Mouse (Mus musculus) heart, adult 18-20 months (tissue): Measurements from ENCODE around the gene Timp3. TPM values are rescaled to one million over a fixed set of nuclear protein-coding genes. Genes with fewer than 3 reads are reported as not detected.
A peak's percentile ranks its signal among the peaks of the same experiment; 100 is the strongest.

ENCODE experiments used
- DNase-seq, 2 experiments: peaks; one replicate each; pipeline ENCODE4 v3.0.0; 2021 to 2022; ENCODE audit warnings: mixed read lengths in 1 of 2
- total RNA-seq, 2 experiments: library from RNA; stranded (reverse); gene quantifications; 2 replicates each; pipeline ENCODE4 v1.2.3; 2021

Gene Timp3
- total RNA-seq, 2 experiments from 2014 or later = 161 to 188 TPM

DNA sequence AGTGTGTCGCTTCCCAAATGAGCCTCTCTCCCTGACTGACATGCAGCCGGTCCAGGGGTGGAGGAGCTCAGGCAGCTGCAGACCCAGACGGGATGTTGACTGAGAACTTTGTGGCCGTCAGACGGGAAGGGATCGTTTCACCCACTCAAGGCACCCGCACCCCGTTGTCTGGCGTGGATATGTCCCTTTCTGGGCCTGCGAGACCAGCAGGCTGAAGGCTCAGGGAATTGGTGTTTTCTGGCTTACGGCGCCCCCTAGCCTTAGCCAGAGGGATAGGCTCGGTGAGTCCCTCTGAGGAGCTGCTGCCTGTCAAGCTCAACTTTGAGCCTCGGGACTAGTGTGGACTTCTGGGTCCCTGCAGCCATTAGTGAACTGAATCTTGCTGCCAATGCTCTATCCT, 4.1 kb upstream of the Timp3 start:
- peak; percentile 87 to 89 for DNase-seq

DNA sequence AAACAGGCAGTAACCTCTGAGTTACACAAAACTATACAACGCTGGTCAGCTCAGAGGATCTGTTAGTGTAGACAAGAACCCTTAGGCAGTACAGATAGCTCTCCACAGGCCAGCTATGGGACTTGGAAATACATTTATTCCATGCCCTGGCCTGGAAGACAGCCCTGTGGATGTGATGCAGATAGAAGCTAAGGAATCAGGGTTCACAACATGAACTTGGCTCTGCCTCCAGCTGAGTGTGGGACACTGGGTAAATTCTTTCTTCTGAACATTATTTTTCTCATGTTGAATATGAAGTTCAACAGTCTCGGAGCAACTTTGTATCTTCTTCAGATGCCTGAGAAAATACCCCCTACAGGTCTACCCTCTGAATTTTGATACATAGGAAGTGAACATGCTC, 2.9 kb upstream of the Timp3 start:
- no peak for DNase-seq

- no peak for DNase-seq
Measured at GRCm38 (mm10) chr10:86298326-86298725, 1.8 kb upstream of the Timp3 start.

DNA sequence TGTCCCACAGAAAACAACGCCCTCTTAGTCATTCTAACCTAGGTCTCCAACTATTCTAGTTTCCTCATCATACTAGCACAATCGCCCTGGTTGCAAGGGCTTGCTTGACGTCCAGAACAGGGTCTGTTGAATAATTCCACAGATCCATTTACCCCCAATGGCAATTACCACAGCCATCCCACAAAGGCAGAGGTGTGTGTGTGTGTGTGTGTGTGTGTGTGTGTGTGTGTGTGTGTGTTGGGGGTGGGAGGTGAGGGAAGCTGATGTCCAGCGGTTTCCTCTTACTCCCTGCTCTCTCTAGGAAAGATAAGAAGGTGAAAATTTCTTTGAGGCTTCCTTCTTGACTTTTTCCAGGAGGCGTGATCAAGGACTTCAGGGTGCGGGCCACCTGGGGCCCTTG, 377 bp upstream of the Timp3 start:
- DNase-seq = peak in 1 of 2 experiments; percentile 29

- DNase-seq = no peak
Measured at GRCm38 (mm10) chr10:86301117-86301490, 932 bp downstream of the Timp3 start.

DNA sequence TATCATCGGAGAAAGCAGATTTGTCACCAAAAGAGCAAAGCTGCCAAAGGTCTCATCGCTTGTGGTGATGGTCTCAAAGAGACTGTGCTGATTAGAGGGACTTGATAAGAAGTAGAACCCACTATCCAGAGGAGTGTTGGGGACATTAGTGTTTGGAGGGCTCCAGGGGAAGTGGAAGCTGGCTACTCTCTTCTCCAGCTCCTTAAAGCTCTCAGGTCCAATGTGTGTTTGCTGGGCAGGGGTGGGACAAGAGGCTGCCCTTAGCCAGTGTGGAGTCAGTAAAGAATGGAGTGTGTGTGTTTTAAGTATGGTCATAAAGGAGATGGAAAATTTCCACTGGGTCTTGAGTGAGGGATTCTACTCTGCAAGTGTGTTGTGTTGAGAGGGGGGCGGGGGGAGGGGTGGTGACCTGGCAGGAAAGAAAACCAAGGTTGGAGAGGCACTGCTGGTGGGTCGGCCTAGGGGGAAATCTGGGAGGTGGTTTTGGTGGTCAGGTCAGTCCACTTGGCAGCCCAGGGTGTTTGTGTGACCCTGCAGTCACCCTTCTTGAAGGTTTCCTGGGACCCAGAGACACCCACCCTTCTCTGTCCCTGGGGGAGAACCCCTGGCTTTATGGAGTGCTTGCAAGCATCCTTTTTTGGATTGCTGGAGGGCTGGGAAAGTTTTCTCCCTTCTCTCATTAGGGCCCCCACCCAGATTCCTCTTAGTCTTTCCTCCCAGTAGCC, 1.6 kb downstream of the Timp3 start:
- DNase-seq = peak; percentile 58 to 74

- DNase-seq = no peak
Measured at GRCm38 (mm10) chr10:86302318-86302648, 2.1 kb downstream of the Timp3 start.

DNA sequence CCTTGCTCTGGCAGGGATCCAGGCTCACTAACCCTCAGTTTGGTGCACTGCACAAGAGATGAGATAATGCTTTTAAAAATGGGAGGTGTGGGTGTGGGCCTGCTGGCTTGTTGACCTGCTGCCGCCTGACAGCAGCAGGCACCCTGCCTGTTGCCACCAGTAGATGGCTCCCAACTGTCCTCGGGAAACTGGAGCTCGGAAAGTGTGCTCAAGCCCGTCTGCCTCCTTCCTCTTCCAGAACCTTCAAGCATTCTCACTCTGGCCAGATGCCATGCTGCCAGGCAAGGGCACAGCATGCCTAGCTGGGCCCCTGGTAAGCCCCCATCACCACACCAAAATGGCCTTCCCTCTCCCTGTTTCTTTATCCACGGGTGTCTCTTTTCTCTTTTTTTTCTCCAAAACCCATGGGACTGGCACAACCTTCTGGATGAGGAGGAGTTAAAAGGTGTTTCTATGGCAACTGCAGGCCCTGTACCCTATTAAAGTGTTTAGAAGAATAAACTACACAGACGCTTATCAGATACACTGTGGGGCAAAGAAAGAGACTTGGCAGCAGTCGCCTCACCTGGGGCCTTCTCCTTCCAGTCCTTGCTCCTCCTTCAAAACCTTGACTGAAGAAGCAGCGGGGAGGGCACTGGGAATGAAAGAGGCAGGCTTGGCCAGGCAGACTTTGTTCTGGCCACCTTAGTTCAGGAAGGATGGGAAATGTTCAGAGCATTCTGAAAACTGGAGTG, 2.8 kb downstream of the Timp3 start:
- peak; percentile 86 to 92 for DNase-seq

- DNase-seq = peak; percentile 55 to 56
Measured at GRCm38 (mm10) chr10:86303495-86303876, 3.3 kb downstream of the Timp3 start.

GRCm38 (mm10) chr10:86304583-86304982, 4.4 kb downstream of the Timp3 start:
- peak in 1 of 2 experiments; percentile 32 for DNase-seq

DNA sequence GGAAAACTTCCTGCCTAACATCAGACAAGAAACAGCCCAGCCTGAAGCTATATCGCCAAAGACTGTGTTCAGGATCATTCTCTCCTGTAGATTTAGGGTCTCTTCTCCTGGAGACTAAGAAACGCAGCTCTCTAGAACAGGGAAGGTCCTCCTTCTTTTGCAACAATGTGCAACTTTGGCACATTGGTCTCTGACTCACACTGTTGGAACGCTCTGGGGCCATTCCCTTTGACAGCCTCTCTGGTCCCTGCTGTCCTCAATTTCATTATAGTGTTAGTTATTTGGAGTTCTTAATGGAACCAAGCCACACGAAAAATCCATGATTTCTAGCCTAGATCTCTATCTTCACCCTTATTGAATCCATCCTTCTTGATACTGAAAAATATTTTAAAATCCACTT, 7.1 kb downstream of the Timp3 start:
- DNase-seq = peak; percentile 65 to 71

DNA sequence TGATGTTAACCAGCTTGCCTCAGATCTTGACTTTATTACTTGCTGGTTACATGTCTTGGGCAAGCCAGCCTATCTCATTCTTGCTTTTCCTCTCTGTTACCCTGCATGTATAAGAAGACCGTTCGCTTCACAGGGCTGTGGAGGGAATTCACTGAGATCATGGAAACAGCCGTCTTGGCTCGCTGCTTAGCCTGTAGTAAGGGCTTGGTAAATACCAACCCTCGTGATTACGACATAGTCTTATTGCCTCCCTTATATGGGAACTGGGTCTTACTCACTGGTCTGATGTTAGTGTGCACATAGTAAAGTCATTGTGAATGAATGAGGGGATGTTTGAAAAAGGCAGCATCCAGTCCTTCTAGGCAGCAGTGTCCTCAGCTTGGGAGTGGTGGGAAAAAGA, 10.4 kb downstream of the Timp3 start:
- DNase-seq = peak; percentile 73 to 74

- DNase-seq = no peak
Measured at GRCm38 (mm10) chr10:86312976-86313375, 12.8 kb downstream of the Timp3 start.

- peak in 1 of 2 experiments; percentile 53 for DNase-seq
Measured at GRCm38 (mm10) chr10:86313448-86313847, 13.3 kb downstream of the Timp3 start.

DNA sequence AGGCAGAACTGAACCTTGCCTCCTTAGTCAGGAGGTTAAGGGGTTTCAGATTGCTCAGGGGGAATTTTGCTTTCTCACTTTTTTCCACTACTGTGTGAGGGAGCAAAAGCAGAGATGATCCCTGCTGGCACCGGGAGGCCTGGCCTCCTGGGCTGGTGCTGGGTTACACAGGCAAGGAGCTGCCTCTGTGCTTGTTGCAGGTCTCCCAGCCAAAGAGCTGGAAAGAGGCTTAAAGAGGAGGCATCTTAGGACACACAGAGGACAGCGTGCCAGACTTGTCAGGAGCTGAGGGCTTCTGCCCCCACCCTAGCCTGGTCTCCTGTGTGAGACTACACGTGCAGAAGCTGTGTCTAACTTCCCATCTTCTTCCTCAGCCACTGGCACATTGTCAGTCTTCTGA, 15.3 kb downstream of the Timp3 start:
- DNase-seq = no peak

GRCm38 (mm10) chr10:86317633-86318032, 17.5 kb downstream of the Timp3 start:
- no peak for DNase-seq

DNA sequence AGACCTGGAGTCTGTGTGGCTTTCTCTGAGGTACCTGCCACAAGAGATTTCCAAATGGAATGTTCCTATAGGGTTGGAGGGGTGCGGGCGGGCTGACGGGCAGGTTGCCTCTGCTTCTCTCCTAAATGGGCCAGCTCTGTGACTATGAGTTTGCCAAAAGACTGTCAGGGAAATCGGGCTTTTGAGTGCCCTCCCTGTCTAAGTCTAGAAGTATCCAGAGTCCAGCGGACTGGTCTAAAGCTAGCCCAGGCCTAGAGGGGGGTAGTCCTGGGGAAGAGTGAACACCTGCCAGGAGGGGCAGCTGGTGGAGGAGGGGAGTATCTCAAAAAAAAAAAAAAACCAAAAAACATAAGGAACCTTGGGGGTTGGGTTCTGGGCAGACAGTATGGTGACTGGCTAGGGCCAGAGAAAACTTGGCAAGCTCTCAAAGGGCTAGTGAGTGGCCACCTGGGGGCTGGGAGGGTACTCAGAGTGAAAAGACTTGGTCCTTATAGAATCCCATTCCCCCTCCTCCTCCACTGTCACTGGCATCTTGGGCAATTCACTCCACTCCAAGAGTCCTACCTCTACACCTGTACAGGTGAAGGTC, 18.5 kb downstream of the Timp3 start:
- DNase-seq = no peak

DNA sequence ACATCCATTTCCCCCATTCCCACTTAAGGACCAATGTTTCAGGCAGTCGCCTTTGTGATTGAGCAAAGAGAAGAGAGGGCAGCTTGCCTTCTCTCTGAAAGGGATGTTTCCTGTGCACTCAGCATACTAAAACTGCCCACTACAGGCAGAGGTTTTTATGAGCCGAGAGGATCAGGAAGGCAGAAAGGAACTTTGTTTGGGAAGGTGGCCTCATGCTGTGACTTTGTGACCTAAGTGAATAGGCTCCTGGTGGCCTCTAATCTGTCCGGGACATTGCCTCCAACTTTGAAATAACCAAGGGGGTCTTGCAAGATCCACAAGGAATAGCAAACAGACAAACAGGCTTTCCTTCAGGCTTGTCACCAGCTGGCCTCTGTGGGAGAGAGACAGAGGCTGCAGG, 19.4 kb downstream of the Timp3 start:
- DNase-seq = no peak

- DNase-seq = no peak
Measured at GRCm38 (mm10) chr10:86320204-86320603, 20.0 kb downstream of the Timp3 start.

GRCm38 (mm10) chr10:86321194-86321593, 21.0 kb downstream of the Timp3 start:
- DNase-seq = peak; percentile 40 to 54

GRCm38 (mm10) chr10:86322006-86322405, 21.8 kb downstream of the Timp3 start:
- no peak for DNase-seq

DNA sequence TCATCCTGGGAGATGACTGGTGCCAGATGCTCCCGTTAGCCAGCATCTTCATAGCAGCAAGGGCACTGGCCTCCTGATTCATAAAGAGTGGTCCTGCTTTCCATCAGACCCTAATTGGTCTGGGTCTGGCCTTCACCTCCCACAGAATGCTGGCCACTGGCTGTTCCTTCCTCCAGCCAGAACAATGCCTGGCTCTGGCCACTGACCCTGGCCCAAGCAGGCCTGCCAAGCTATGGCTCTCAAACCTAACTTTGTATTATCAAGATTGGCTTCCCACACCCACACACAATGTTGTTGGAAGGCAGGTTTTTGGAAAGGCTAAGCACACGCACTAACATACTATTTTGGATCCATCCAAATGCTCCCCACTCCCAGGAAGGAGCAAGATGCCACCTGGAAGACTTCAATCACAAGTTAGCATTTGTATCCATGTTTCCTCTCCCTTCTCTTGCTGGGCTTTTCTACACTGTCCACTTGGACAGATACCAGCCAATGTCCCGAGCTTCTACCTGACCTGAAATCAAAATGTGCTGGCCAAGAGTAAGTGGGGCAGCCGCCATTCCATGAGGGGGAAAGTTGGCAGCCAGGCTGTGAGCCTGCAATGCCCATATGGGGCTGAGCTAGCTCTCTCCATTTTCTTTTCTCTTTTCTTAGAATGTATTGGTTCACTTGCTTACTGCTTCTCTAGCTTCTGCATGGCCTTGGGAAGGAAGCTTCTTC, 23.3 kb downstream of the Timp3 start:
- peak in 1 of 2 experiments; percentile 61 for DNase-seq

DNA sequence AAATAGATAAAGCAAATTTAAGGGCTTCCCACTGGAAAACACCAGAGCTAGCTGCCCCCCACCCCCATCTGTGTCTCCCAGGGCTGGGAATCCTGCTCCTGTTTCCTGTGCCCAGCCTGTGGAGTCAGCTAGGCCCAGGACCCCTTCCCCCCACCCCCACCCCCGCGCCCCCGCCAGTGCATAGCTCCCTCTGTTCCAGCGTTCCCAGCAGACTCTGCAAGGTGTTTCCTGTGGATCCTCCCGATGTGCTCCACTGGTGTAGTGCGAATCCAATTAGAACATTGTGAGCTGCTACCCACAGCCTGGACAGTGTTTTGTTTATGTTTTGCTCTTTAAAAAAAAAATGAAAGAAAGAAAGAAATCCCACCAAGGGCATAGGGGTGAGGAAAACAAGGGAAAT, 25.1 kb downstream of the Timp3 start:
- DNase-seq = peak in 1 of 2 experiments; percentile 60
